Mouse (Mus musculus): ENCODE measurements around the gene Gak. TPM values are rescaled to one million over a fixed set of nuclear protein-coding genes. Genes with fewer than 3 reads are reported as not detected.

Gene Gak
- total and polyA plus RNA-seq, 3 experiments = 49.9 to 67.3 (median 65.2) TPM

DNA sequence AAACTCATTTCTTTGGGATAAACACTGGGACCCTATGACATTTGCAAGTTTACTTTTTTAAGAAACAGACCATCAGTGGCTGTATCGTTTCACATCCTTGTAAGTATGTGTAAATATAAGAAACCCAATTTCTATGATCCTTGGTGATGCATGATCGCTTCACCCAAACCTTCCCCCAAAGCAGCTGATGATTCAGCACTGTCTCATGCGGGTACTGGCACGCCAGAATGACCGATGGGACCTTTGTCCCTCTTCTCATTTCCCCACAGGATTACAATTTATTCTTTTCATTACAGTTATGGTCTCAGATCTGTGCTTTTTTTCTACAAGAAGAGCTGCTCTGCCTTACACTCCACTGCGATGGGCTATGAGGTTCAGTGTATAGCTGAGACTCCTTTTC, 56.5 kb downstream of the Gak start:
- dilution Hi-C loops (cut with MboI; ENCODE audit: extremely low pct_ligation_motif_present, extremely low pct_unique_long_range_greater_than_20kb, low sequenced_read_pairs) = no loop called here
- Histone ChIP-seq H3K36me3 (replicated peaks in 1 of 2; ENCODE audit: control insufficient read depth in 1 of 2, insufficient read depth in 1 of 2, low read length in 1 of 2) (peaks cover 80 to 99% of the 10 kb centered on the region in 2 experiments), H3K27ac (ENCODE audit: insufficient read depth, low read depth) (no peak overlapping the region)

DNA sequence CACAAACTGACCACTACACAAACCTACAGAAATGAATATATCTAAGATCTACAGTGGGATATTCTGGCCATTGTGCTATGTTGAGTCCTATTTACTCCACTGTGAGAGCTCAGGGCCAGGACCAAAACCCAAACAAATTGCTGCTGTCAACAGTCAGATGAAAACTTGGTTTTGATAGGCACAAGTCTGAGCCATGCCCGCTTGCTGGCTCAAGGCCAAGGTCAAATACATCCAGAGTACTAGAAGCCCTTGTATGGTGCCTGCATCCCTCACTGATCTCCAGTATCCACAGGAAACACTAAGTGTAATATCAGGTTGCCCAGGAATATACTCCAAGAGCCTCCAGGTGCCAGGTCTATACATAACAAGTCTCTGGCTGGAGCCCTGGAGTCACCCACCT, 58.6 kb downstream of the Gak start:
- no peaks in the 10 kb centered on the region for H3K4me1 ChIP-seq (ENCODE audit: control insufficient read depth in 1 of 2, insufficient read depth in 2 of 2)
- no peak overlapping the region for H3K27ac ChIP-seq (ENCODE audit: insufficient read depth, low read depth)
- in situ Hi-C loops (cut with MboI; ENCODE audit: low pct_ligation_motif_present, low pct_unique_long_range_greater_than_20kb, low sequenced_read_pairs) (no loop called here), dilution Hi-C loops (cut with MboI; ENCODE audit: extremely low pct_ligation_motif_present, extremely low pct_unique_long_range_greater_than_20kb, low sequenced_read_pairs) (no loop called here)
- no peak for DNase-seq (ENCODE audit: extremely low read depth)
- H3K36me3 ChIP-seq (replicated peaks in 1 of 2; ENCODE audit: control insufficient read depth in 1 of 2, insufficient read depth in 1 of 2, low read length in 1 of 2) = peaks cover 79 to 97% of the 10 kb centered on the region in 2 experiments
- H3K27me3 ChIP-seq (replicated peaks) = no peaks in the 10 kb centered on the region
- TF ChIP-seq RAD21 (IDR thresholded peaks at IDR 0.05; ENCODE audit: low read depth, low read length) (no peak), UBTF (IDR thresholded peaks at IDR 0.05; ENCODE audit: low read depth, low read length) (no peak), PAX5 (IDR thresholded peaks at IDR 0.05; ENCODE audit: low read length) (no peak), CTCF (conservative IDR thresholded peaks at IDR 0.05 in 1 of 2, IDR thresholded peaks at IDR 0.05 in 1 of 2; ENCODE audit: low read depth in 2 of 2, low read length in 2 of 2) (no peak), NELFE (IDR thresholded peaks at IDR 0.05; ENCODE audit: low read depth, low read length) (no peak), TCF12 (IDR thresholded peaks at IDR 0.05; ENCODE audit: low read depth, low read length) (no peak), BHLHE40 (IDR thresholded peaks at IDR 0.05; ENCODE audit: low read depth, low read length) (no peak), SIN3A (IDR thresholded peaks at IDR 0.05; ENCODE audit: low read length) (no peak), JUN (IDR thresholded peaks at IDR 0.05; ENCODE audit: insufficient read depth, low read depth, low read length) (no peak), USF1 (IDR thresholded peaks at IDR 0.05; ENCODE audit: low read depth, low read length) (no peak), NRF1 (IDR thresholded peaks at IDR 0.05; ENCODE audit: low read depth, low read length) (no peak), CHD1 (IDR thresholded peaks at IDR 0.05; ENCODE audit: low read depth, low read length) (no peak)
- H3K9me3 ChIP-seq (replicated peaks; ENCODE audit: low read length) = no peaks in the 10 kb centered on the region
- no peaks in the 10 kb centered on the region for H3K79me2 ChIP-seq (replicated peaks; ENCODE audit: control insufficient read depth, extremely low read depth, insufficient read depth, poor library complexity, severe bottlenecking)
- H3K9ac ChIP-seq (ENCODE audit: insufficient read depth, low read depth) = no peak overlapping the region
- no peak overlapping the region for H3K4me3 ChIP-seq (replicated peaks in 1 of 3; ENCODE audit: low read depth in 2 of 3, low read length in 2 of 3, poor library complexity in 1 of 3)
- H3K4me2 ChIP-seq (ENCODE audit: insufficient read depth, low read depth, poor library complexity, severe bottlenecking) = no peak overlapping the region

More for the DNA sequence above, 56.5 kb downstream of the Gak start:
- H3K4me2 ChIP-seq (ENCODE audit: insufficient read depth, low read depth, poor library complexity, severe bottlenecking) = no peak overlapping the region
- DNase-seq (ENCODE audit: extremely low read depth) = no peak
- no peaks in the 10 kb centered on the region for H3K79me2 ChIP-seq (replicated peaks; ENCODE audit: control insufficient read depth, extremely low read depth, insufficient read depth, poor library complexity, severe bottlenecking)
- H3K9ac ChIP-seq (ENCODE audit: insufficient read depth, low read depth) = no peak overlapping the region
- H3K9me3 ChIP-seq (replicated peaks; ENCODE audit: low read length) = no peaks in the 10 kb centered on the region
- no peaks in the 10 kb centered on the region for H3K27me3 ChIP-seq (replicated peaks)
- in situ Hi-C loops (cut with MboI; ENCODE audit: low pct_ligation_motif_present, low pct_unique_long_range_greater_than_20kb, low sequenced_read_pairs) = no loop called here
- no peaks in the 10 kb centered on the region for H3K4me1 ChIP-seq (ENCODE audit: control insufficient read depth in 1 of 2, insufficient read depth in 2 of 2)
- H3K4me3 ChIP-seq (replicated peaks in 1 of 3; ENCODE audit: low read depth in 2 of 3, low read length in 2 of 3, poor library complexity in 1 of 3) = no peak overlapping the region
- no peak for TF ChIP-seq MAZ (IDR thresholded peaks at IDR 0.05; ENCODE audit: low read depth, low read length)
- TF ChIP-seq RAD21 (IDR thresholded peaks at IDR 0.05; ENCODE audit: low read depth, low read length) = no peak
- no peak for TF ChIP-seq NELFE (IDR thresholded peaks at IDR 0.05; ENCODE audit: low read depth, low read length)
- TF ChIP-seq GABPA (IDR thresholded peaks at IDR 0.05; ENCODE audit: insufficient replicate concordance, low read depth, low read length) = no peak
- TF ChIP-seq MXI1 (IDR thresholded peaks at IDR 0.05; ENCODE audit: low read depth, low read length) = no peak
- TF ChIP-seq JUN (IDR thresholded peaks at IDR 0.05; ENCODE audit: insufficient read depth, low read depth, low read length) = no peak
- no peak for TF ChIP-seq ETS1 (conservative IDR thresholded peaks at IDR 0.05; ENCODE audit: low read depth, low read length)
- no peak for TF ChIP-seq CHD1 (IDR thresholded peaks at IDR 0.05; ENCODE audit: low read depth, low read length)
- no peak for TF ChIP-seq RCOR1 (conservative IDR thresholded peaks at IDR 0.05; ENCODE audit: low read depth, low read length)
- TF ChIP-seq TCF12 (IDR thresholded peaks at IDR 0.05; ENCODE audit: low read depth, low read length) = no peak
- no peak for TF ChIP-seq HCFC1 (IDR thresholded peaks at IDR 0.05; ENCODE audit: low read depth, low read length)
- no peak for TF ChIP-seq USF1 (IDR thresholded peaks at IDR 0.05; ENCODE audit: low read depth, low read length)
- no peak for TF ChIP-seq SIN3A (IDR thresholded peaks at IDR 0.05; ENCODE audit: low read length)
- TF ChIP-seq ZKSCAN1 (IDR thresholded peaks at IDR 0.05; ENCODE audit: borderline replicate concordance, low read depth, low read length) = no peak
- no peak for TF ChIP-seq ELF1 (IDR thresholded peaks at IDR 0.05; ENCODE audit: low read depth, low read length)
- no peak for TF ChIP-seq MAX (IDR thresholded peaks at IDR 0.05; ENCODE audit: low read length)
- TF ChIP-seq JUND (conservative IDR thresholded peaks at IDR 0.05; ENCODE audit: low read depth, low read length) = no peak
- TF ChIP-seq SMC3 (IDR thresholded peaks at IDR 0.05; ENCODE audit: low read depth, low read length) = no peak

Measured in CH12.LX (cell line).